Mouse (Mus musculus) stomach, embryonic 14.5 days (tissue): ENCODE measurements around the gene Pth2. TPM values are rescaled to one million over a fixed set of nuclear protein-coding genes. Genes with fewer than 3 reads are reported as not detected.
A peak's percentile ranks its signal among the peaks of the same experiment; 100 is the strongest.

ENCODE experiments used
- ATAC-seq: fragments of 200-750 bp; cut with Nextera tagmentation; 2 replicates; pipeline ENCODE4 v1.8.0; 2017; ENCODE audit warnings: low read depth, moderate TSS enrichment; ENCODE audit not compliant: insufficient number of reproducible peaks, insufficient read depth, low FRiP score
- H3K27ac ChIP-seq: fragments of 300-500 bp; sonication (generic); 2 replicates; pipeline ENCODE4 v1.5.1; 2014; ENCODE audit warnings: mild to moderate bottlenecking, low read length, moderate library complexity, mixed read lengths
- H3K27me3 ChIP-seq: fragments of 300-500 bp; sonication (generic); 2 replicates; pipeline ENCODE4 v1.6.1; 2014; ENCODE audit warnings: low read length, control low read depth, mixed read lengths; ENCODE audit not compliant: control insufficient read depth, insufficient read depth
- H3K36me3 ChIP-seq: fragments of 300-500 bp; sonication (generic); 2 replicates; pipeline ENCODE4 v1.6.1; 2014; ENCODE audit warnings: mild to moderate bottlenecking, control low read depth, low read length, moderate library complexity, mixed read lengths; ENCODE audit not compliant: control insufficient read depth, insufficient read depth
- H3K4me1 ChIP-seq: fragments of 300-500 bp; sonication (generic); 2 replicates; pipeline ENCODE4 v1.6.1; 2014; ENCODE audit warnings: low read length, control low read depth, mixed read lengths; ENCODE audit not compliant: control insufficient read depth, insufficient read depth
- H3K4me2 ChIP-seq: fragments of 300-500 bp; sonication (generic); replicated peaks from 2 replicates; pipeline ENCODE4 v1.6.1; 2014; ENCODE audit warnings: low read depth, low read length, control low read depth
- H3K4me3 ChIP-seq: fragments of 300-500 bp; sonication (generic); 2 replicates; pipeline ENCODE4 v1.5.1; 2014; ENCODE audit warnings: low read depth, low read length, control low read depth
- H3K9ac ChIP-seq: fragments of 300-500 bp; sonication (generic); replicated peaks from 2 replicates; pipeline ENCODE4 v1.6.1; 2014; ENCODE audit warnings: low read depth, mild to moderate bottlenecking, control low read depth, low read length, moderate library complexity, mixed read lengths
- H3K9me3 ChIP-seq: fragments of 300-500 bp; sonication (generic); 2 replicates; pipeline ENCODE4 v1.6.1; 2016; ENCODE audit warnings: low read depth, low read length, control low read depth; ENCODE audit not compliant: control insufficient read depth
- WGBS: fragments of 180-500 bp; shearing (Covaris S2); extraction: QIAGEN DNeasy Blood & Tissue Kit; methylation state at CpG from one replicate; pipeline ENCODE4 v1.1.7; 2014; 5-methylcytosine and 5-hydroxymethylcytosine counted together
- polyA plus RNA-seq: library from polyadenylated mRNA; unstranded; fragments of >200 nt; fragmentation: Nextera tagmentation; extraction: Ambion mirVana; gene quantifications from 2 replicates; pipeline ENCODE4 v1.2.1, GENCODE M21; 2014

The Pth2 gene
- polyA plus RNA-seq, 1 experiment from 2014 or later = not detected

DNA sequence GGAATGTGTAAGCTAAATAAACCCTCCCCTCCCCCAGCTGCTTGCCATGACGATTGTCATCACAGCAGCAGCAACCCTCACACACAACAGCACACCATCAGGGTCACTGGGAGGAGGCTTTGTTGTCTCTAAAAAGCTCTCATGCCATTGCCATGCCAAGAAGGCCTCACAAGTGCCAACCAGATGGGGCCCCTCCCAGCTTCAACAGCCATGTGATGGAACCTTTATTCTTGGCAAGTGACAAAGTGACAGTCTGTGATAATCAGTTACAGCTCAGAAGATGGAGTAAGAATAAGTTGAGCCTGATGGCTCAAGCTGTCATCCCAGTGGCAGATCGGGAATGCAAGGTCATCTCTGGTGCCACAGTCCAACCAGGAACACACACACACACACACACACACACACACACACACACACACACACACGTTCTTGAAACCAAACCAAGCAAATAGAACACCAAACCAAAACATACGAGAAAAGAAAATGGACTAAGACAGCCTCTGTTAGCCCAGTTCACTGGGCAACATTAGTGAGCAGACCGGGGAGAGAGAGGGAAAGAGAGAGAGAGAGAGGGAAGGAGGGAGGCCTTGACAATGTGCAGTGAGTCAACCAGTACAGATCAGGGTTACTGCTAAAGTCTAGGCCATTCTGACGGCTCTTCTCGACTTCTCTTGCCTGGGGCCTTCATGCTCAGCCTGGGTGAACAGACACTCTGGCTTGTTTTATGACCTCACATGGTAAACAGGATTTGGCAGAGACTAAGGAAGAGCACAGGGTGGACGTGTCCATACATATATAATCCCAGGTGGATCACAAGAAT lies 40.7 kb upstream of the Pth2 start:
- H3K9ac ChIP-seq = no peak overlapping the region
- H3K9me3 ChIP-seq = no peaks in the 10 kb centered on the region
- no peaks in the 10 kb centered on the region for H3K4me1 ChIP-seq
- 72% methylated on average over 8 of the region's 8 CpGs for WGBS
- H3K27ac ChIP-seq = no peak overlapping the region
- peaks cover 14% of the 10 kb centered on the region for H3K36me3 ChIP-seq
- no peaks in the 10 kb centered on the region for H3K27me3 ChIP-seq
- no peak overlapping the region for H3K4me3 ChIP-seq
- H3K4me2 ChIP-seq = no peak overlapping the region
- ATAC-seq = no peak

GRCm38 (mm10) chr7:45141319-45141718 lies 39.5 kb upstream of the Pth2 start:
- H3K4me3 ChIP-seq = no peak overlapping the region
- 86% methylated on average over 3 of the region's 3 CpGs for WGBS
- H3K4me1 ChIP-seq = no peaks in the 10 kb centered on the region
- H3K4me2 ChIP-seq = no peak overlapping the region
- H3K27me3 ChIP-seq = no peaks in the 10 kb centered on the region
- no peak overlapping the region for H3K9ac ChIP-seq
- no peak for ATAC-seq
- H3K9me3 ChIP-seq = no peaks in the 10 kb centered on the region
- H3K36me3 ChIP-seq = peaks cover 20% of the 10 kb centered on the region
- H3K27ac ChIP-seq = no peak overlapping the region

GRCm38 (mm10) chr7:45141914-45142313 lies 38.9 kb upstream of the Pth2 start:
- Histone ChIP-seq H3K36me3 (peaks cover 22% of the 10 kb centered on the region), H3K4me1 (no peaks in the 10 kb centered on the region)

DNA sequence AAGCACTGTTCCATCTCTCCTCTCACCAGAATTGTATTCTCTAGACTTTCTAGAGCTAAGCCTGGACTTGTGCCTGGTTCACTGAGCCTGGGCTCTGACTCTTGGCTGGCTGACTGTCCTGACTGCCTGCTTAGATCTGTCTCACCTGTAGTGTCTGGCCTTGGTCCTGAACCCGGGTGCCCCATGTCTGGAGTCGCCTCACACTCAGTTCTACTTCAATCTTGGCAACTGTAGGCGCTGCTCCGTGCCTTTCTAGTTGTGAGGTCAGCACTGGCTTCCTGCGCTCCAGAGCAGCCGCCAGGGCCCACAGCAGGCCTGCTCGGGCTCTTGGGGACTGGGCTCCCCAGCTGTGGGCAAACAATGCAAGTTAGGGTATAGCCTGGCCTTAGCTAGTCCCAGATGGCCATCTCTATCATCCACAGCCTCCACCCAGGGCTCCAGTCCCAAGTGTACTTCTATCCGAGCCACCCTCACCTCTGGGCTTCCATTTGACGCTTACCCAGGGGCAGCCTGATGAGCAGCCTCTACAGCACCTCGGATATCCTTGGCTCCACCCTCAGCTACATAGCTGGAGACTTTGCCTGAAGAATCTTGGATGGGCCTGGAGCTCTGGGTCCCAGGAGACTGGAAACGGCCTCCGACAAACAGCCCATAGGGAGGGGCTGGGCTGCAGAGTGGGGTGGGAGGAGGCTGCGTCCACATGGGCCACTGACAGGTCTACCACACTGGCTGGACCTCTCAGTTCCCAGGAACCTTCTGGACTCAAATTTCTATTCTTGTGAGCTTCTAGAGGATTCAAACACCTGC lies 36.2 kb upstream of the Pth2 start:
- 87% methylated on average over 13 of the region's 13 CpGs for WGBS
- H3K4me3 ChIP-seq = no peak overlapping the region
- no peaks in the 10 kb centered on the region for H3K9me3 ChIP-seq
- H3K27me3 ChIP-seq = no peaks in the 10 kb centered on the region
- no peak overlapping the region for H3K27ac ChIP-seq
- no peak overlapping the region for H3K4me2 ChIP-seq
- H3K9ac ChIP-seq = no peak overlapping the region
- peaks cover 27% of the 10 kb centered on the region for H3K36me3 ChIP-seq
- no peak for ATAC-seq
- H3K4me1 ChIP-seq = no peaks in the 10 kb centered on the region

More at GRCm38 (mm10) chr7:45141914-45142313, 38.9 kb upstream of the Pth2 start:
- Histone ChIP-seq H3K4me3 (no peak overlapping the region), H3K27ac (no peak overlapping the region), H3K27me3 (no peaks in the 10 kb centered on the region), H3K9me3 (no peaks in the 10 kb centered on the region), H3K9ac (no peak overlapping the region), H3K4me2 (no peak overlapping the region)
- 90% methylated on average over 5 of the region's 5 CpGs for WGBS
- ATAC-seq = no peak

GRCm38 (mm10) chr7:45145460-45145859 lies 35.3 kb upstream of the Pth2 start:
- WGBS = 94% methylated on average over 8 of the region's 8 CpGs
- Histone ChIP-seq H3K9me3 (no peaks in the 10 kb centered on the region), H3K9ac (no peak overlapping the region), H3K36me3 (peaks cover 27% of the 10 kb centered on the region), H3K27me3 (no peaks in the 10 kb centered on the region), H3K27ac (no peak overlapping the region), H3K4me3 (no peak overlapping the region), H3K4me2 (no peak overlapping the region), H3K4me1 (peaks cover 2% of the 10 kb centered on the region; the same call in 1 of the 2 replicates)
- ATAC-seq = no peak

DNA sequence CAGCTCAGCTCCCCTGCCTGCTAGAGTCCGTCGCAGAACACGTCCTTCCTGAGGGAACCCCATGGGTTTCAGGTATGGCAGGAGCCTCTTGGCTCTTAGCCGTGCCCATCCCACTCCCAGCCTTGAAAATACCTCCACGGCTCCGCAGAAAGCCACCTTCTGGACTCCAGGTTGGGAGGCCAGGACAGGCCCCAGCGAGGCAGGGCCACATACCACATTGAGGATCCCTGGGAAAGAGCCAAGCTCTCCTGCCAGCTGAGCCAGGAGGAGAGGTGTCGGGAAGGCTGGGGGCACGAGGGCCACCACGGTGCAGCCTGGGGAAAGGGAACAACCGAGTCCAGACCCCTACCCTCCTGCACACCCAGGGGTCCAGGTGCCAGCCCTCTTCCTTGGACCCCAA lies 33.5 kb upstream of the Pth2 start:
- H3K4me1 ChIP-seq = peaks cover 20% of the 10 kb centered on the region; the same call in 1 of the 2 replicates
- H3K27me3 ChIP-seq = no peaks in the 10 kb centered on the region
- no peaks in the 10 kb centered on the region for H3K9me3 ChIP-seq
- no peak overlapping the region for H3K9ac ChIP-seq
- no peak overlapping the region for H3K4me3 ChIP-seq
- WGBS = 97% methylated on average over 11 of the region's 11 CpGs
- peaks cover 26% of the 10 kb centered on the region for H3K36me3 ChIP-seq
- ATAC-seq = no peak
- H3K4me2 ChIP-seq = no peak overlapping the region
- no peak overlapping the region for H3K27ac ChIP-seq

GRCm38 (mm10) chr7:45147899-45148298 lies 32.9 kb upstream of the Pth2 start:
- Histone ChIP-seq H3K27ac (no peak overlapping the region), H3K36me3 (peaks cover 24% of the 10 kb centered on the region), H3K9me3 (no peaks in the 10 kb centered on the region), H3K27me3 (no peaks in the 10 kb centered on the region), H3K4me2 (no peak overlapping the region), H3K4me1 (peaks cover 20% of the 10 kb centered on the region; the same call in 1 of the 2 replicates), H3K9ac (no peak overlapping the region), H3K4me3 (no peak overlapping the region)
- 84% methylated on average over 11 of the region's 11 CpGs for WGBS
- ATAC-seq = no peak

DNA sequence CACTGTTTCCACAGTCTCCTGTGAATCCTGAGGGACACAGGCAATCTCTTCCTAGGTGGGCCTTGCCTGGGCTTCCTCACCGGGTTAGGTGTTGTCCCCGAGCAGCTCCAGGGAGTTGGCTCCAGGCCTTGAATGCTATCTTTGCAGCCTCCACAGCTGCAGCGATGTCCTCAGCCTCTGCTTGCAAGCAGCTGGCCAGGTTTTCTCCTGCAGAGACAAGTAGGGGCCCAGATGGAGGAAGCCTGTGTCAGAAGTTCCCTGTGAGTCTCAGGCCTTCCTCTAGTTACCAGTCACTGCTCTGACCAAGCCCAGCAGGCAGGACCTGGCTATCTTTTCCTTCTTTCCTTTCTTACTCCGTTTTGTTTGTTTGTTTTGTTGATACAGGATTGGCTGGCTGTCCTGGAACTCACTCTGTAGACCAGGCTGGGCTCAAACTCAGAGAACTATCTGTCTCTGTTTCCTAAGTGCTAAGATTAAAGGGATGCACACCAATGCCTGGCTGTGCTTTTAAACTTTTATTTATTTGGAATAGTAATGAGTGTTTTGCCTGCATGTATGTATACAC lies 32.2 kb upstream of the Pth2 start:
- H3K9me3 ChIP-seq = no peaks in the 10 kb centered on the region
- H3K27me3 ChIP-seq = no peaks in the 10 kb centered on the region
- 41% methylated on average over 4 of the region's 4 CpGs for WGBS
- H3K4me3 ChIP-seq = no peak overlapping the region
- H3K36me3 ChIP-seq = peaks cover 24% of the 10 kb centered on the region
- H3K4me2 ChIP-seq = no peak overlapping the region
- ATAC-seq = no peak
- H3K4me1 ChIP-seq = peaks cover 23% of the 10 kb centered on the region; the same call in 1 of the 2 replicates
- H3K9ac ChIP-seq = no peak overlapping the region
- H3K27ac ChIP-seq = peak overlapping the region; percentile 39; the same call in 1 of the 2 replicates
